Mouse (Mus musculus) ovary, adult 18-20 months (tissue): ENCODE results near the gene Taar3.

Source experiments
- DNase-seq: peaks from one replicate; pipeline ENCODE4 v3.0.0; 2022; ENCODE audit warnings: low spot score, mixed read lengths

Taar3 gene

GRCm38 (mm10) chr10:23999639-24000038, 50.3 kb downstream of the Taar3 start, which contains the start of gene Taar7b:
Taar7b (plus strand) TSS chr10:23999939.
- DNase-seq, result no peak
